Mouse (Mus musculus): ENCODE measurements at regions not wholly inside any gene's neighbourhood (a gene's known extent, or its start where the extent isn't known, plus 50 kb on each side); places are given as distances from the start of the nearest gene placed in this dataset.

DNA sequence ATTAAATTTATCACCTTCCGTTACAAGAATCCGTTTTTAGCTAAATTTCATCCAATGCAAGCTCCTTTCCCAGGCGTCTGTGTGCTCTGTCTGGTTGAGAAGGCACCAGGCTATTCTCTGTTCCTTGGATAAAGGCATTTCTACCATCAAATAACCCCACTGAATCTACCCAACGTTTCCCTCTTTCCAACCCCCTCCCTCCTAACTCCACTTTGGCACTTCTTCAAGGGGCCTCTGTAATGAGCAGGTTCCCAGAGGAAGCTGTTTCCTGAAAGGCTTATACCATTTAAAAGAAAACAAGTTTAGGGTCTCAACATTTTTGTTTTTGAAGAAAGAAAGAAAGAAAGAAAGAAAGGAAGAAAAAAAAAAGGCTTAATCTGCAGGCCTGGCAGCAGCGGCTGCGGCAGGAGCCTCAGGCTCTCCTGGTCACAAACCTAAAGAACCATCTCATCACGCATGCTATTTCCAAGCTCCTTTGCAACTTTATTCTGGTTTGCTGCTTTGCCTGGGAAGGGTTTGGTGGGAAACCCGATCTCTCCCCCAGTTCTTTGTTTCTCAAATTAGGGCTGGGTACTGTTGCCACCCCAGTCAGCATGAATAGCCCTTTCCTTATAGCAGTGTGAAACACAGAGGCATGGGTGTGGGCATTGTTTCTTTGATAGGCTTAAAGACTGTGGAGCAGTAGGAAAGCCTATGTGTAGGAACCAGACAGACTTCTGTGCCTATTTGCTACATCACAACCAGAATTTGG is 160.5 kb upstream of the Tnc start:
- DNase-seq (ENCODE audit: low spot score in 2 of 2) = no peak

DNA sequence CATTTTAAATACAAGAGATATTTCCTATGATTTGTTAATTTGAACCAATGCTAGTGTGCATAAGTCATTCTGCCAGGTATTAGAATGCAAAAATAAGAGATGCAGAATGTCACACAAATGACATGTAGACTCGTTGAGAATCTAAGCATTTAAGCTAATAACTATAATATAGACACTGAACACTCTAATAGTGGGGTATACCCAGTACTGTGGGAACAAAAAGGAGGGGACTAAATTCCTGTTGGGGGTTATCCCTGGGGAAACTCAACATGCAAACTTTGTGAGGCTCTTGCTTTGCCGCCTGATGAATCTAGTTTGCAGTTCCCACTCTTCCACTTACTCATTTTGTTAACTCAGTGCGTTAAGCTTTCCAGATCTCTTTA is 154.0 kb upstream of the Tnc start:
- DNase-seq (ENCODE audit: low spot score in 2 of 2) = no peak

DNA sequence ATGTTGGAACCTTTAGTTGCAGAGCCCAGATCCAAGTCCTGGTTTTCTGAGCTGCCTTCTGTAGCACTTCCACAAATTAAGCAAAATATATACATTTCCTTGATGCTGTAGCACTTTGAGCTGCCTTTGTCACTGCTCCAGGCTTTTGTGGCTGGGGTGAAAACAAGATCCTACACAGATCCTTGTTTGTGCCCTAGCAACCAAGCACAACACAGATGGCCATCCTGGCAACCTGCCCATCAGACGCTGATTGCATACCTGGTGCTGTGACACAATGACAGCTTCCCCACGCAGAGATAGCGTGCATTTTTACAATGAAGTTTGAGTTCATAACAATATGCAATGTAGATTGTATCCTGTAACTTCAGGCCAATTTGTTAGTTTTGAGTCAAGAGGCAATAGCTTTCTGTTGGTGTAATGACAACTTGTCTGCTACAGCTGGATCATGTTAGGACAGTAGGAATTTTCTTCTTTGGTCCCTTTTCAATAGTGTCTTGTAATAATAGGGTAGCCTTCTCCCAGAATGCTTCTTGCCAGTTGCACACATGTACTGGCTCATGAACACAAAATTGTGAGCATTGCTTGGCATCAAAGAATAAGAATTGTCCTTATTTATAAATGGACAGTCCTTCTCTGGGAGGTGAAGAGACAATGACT is 153.5 kb upstream of the Tnc start:
- peak; percentile 20 to 44 for DNase-seq (ENCODE audit: low spot score in 2 of 2)

DNA sequence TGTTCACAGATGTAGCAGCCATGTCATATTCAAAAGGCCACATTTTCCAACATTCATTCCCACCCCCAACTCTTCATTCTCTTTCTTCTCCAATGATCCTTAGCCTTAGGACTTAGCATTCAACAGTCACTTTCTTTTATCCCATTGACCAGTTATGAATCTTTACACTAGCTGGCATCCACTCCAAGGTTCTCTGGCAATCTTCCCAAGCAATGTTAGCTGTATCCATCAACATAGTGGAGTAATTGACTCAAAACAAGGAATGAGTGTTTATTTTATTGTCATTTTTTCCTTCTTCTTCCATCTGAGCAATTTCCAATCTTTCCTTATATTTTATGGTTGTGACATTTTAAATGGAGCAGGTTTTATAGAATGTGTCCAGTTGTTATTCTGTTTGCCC is 138.2 kb upstream of the Tnc start:
- no peak for DNase-seq (ENCODE audit: low spot score in 2 of 2)

DNA sequence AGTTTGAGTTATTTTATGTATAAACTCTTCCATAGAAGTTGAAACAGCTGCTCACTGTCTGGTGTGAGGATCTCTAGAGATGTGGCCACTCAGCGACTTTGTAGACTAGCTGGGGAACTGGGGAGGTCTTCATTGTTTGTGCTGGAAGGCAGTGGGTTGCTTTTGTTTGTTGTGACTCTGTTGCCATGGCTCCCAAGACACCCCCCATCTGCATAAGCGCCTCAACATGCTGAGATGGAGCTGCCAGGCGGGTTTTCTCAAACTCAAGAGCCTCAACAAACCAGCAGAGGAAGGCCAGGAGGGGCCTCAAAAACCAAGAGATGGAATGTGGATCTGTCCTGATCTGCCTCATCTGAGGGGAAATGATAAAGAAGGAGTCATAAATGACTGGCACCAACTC is 129.1 kb upstream of the Tnc start:
- DNase-seq (ENCODE audit: low spot score in 2 of 2) = no peak

DNA sequence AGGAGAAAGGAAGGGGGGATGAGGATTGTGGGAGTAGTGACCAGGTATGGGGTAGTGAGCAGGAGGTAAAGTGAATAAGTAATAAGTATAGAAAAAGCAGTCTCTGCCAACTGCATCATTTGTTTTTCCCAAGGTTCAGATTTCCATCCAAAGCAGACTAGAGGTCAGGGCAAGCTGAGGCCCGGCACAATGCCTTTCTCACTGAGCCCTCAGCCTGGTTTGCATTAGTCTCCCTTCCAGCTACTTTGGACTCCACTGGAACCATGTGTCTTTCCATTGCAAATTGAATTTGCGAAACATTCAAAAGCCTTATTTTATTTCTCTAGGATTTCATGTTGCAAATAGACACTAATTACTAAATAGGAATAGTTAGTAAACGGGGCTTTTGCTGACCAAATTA is 124.7 kb upstream of the Tnc start:
- DNase-seq (ENCODE audit: low spot score in 2 of 2) = no peak

DNA sequence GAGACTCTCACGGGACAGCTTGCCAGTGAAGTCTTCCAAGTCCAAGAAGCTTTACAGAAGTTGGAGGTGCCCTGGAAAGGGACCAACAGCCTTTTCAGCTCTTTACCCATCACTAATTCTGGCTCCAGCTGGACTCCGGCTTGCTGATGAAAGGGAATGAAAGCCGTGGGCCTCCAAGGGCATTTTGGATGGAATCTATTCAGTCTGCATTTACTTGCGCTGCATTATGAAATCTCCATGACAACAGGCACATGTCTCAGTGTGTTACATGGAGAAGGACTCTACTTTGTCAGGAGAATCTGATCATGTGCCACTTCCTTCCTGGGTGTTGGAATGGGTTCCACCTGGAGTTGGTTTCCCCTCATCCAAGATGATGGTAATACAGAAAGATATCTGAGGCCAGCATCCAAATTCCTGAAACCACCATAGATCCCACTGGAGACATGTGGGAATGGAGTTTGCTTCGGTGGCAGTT is 102.2 kb upstream of the Tnc start:
- DNase-seq (ENCODE audit: low spot score in 2 of 2) = no peak

DNA sequence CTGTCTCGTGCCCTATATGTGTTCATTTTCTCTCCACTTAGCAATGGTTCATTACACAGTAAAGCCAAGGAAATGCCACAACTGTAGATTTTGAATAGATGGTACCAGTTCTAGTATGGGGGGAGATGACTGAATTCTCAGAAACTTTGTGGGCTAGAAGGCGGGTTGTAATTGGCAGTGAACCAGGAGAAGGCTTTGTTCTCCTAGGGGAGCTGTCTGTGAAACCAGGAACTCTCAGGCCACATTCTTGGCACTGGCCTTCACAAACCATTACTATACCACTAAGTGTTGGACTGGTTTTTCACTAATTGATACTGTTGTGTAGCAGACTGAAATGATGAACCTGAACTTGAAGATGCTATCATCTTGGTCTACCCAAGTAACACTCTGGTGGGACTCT is 99.1 kb upstream of the Tnc start:
- no peak for DNase-seq (ENCODE audit: low spot score in 2 of 2)

DNA sequence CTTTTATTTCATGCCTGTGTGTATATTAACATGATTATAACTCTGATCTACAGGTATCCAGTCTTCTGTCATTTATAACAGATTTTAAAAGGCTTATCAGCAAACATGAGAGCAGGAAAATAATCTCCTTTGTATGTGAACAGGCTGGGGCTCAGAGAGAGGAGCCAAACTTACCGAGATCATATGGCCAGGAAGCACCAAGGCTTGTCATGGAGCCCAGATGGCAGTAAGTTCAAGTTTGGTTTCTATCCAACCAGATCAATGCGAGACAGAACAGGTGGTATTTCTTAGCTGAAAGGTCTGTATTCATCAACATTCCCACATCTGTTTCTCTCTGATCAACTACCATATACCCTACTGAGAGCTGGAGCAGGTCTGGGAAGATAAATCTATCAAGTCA is 96.1 kb upstream of the Tnc start:
- no peak for DNase-seq (ENCODE audit: low spot score in 2 of 2)

DNA sequence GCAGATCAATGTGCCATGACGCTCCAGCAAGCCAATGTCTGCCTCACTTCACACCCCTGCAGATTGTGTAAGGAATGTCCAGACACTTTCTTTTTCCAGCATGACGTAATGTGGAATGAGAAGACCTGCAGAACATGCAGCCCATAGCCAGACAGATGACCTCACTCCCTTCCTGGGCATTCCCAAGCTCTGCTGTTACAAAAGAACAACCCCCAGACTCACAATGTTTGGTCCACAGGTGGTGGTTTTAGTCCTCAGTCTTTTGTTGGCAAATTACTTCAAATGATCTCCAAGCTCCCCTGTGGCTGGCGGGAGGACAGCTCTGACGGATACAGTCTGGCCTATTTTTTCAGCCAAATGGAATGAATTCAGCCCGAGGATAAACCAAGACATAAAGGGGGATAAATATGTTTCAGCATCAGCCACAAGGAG is 95.6 kb upstream of the Tnc start:
- no peak for DNase-seq (ENCODE audit: low spot score in 2 of 2)

DNA sequence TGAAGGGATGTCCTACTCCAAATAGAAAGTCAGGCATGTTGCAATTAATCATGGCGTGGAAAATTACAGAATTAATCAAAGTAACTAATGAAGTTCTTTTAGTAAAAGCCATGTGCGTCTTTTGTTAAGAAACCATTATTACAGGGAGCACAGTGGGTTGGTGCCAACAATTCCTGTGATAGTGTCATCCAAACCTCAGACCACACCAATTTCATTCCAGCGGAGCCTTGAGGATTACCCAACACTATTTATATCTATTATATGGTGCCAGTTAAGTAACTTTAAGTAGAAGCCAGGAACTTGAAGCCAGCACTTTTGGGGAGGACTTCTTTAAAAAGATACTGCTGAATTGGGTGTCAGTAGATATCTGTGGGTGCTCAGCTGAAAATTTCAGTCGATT is 93.0 kb upstream of the Tnc start:
- no peak for DNase-seq (ENCODE audit: low spot score in 2 of 2)

DNA sequence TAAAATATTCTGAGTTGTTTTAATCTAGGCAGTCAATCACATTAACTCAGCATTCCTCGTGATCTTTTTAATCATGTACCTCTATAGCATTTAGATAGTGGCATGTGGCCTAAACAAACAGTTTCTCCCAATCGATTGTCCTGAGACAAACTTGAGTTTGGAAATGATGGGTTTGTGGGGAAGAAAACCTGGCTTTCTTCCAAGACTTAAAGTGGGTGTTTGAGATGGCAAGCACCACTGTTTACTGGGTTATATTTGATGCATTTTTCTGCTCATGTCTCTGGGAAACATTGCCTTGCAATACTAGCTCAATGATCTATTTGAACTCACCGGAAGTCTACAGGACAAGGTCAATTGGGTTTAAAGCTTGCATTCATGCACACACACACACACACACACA is 88.2 kb upstream of the Tnc start:
- DNase-seq (ENCODE audit: low spot score in 2 of 2) = no peak

DNA sequence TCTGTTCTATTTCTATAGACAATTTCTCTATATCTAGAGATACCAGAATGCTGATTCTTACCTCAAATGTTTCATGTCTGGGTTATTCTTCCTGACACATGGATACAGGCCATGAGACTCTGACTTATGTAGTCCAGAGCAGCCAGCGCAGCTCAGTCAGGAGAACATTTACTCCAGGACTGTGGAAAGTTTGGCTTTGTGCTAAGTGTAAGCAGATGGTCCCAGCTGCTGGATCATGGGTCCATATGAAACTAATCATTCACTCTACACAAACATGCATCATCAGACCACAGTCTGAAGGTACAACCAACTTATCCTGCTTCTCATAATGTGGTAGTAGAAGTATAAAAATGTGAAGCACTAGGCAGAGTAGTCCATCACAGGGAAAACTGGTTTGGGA is 82.5 kb upstream of the Tnc start:
- DNase-seq (ENCODE audit: low spot score in 2 of 2) = no peak

DNA sequence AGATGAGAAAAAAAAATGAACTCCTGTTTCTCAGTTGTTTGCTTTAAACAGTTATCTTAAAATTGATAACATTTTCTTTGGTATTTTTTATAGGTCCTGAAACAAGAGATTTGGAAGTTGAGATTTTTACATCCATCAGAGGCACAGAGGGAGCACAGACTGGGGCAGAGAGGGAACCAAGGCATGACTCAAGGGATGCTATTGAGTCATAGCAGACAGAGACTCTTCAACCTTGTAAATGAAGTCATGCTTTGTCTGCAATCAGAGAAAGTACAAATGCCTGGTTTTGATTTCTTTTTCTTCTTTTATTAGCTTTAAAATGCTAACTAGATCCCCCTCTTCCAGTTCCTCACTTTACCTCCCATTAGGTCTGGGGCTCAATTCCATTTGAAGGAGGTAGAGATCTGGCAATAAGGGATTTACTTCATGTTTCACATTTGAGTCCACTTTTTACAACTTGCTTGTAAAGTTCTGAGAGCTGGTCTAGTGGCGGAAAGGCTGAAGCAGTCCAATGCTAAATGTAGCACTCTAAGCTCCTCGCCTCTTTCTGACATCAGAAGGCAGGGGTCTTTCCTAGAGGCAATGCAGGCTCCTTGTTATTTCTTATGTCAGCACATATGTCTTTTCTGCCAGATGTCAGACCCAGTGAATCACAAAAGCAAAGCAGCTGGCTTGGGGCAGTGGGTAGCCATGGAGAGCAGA is 77.7 kb upstream of the Tnc start:
- no peak for DNase-seq (ENCODE audit: low spot score in 2 of 2)

DNA sequence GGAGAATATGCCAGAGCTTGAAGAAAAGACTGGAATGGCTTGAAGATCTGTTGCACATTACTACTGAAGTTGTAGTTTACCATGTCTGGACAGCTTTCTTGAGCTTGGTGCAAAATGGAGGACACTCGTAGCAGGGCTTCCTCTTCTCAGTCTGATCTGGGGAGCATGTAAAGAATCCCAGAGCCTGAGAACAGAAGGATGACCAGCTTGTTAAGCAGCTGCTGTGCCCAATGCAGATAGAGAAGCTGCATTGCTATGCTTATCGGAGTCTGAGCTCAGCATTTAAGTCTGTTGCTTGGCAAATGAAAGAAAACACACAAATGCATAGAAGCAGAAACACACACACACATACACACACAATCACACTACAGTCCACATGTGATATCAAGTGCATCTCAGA is 76.9 kb upstream of the Tnc start:
- DNase-seq (ENCODE audit: low spot score in 2 of 2) = no peak

DNA sequence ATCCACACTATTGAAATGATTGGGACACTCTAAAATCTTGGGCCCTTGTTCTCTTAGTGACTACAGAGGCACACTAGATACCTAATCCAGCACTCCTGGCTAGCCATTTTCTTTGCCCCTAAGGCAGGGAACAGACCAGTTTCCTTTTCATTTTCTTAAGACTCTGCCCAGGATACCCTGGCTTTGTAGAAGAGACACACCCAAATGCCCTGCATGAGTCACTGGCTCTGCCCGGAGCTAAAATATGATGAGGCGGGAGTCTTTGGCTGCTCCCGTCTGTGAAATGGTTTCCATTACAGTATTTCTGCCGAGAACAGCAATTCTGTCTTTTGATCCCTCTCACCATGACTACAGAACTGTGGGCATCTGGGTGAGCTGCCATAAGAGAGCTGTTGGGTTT is 51.4 kb upstream of the Tnc start:
- DNase-seq (ENCODE audit: low spot score in 2 of 2) = no peak
